ENCODE assay signal across 28 mouse cellular contexts in the genomic region with DNA sequence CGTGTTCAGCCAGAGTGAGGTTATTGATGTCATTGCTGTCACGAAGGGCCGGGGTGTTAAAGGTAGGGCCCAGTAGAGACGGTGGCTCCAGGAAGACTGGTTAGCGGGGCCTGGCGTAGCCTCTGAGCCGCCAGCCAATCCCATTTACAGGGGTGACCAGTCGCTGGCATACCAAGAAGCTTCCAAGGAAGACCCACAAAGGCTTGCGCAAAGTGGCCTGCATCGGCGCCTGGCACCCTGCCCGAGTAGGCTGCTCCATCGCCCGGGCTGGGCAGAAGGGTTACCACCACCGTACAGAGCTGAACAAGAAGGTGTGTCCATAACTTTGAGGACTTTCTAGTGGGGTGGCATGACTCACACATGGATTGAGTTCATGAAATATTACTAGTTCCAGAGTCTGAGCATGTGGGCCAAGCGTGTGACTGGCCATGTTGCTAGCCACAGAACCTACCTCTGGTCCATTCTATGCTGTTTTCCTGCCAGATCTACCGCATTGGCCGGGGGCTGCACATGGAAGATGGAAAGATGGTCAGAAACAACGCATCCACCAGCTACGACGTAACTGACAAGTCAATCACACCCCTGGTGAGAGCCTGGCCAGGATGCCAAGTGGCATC. TPM values are rescaled to one million over a fixed set of nuclear protein-coding genes. Genes with fewer than 3 reads are reported as not detected.
A peak's percentile ranks its signal among the peaks of the same experiment; 100 is the strongest.
DNase-seq lines count a peak whose midpoint lies in the region; ATAC-seq and TF ChIP-seq lines count a peak whose summit lies in the region.
"Had no signal": no experiment of that assay in that cellular context is flagged by ENCODE, and none has a peak within 500 bp of the region (broad histone marks: within the 10 kb centered on the region; RNA-seq: fewer than 3 reads in every experiment).

No protein-coding gene starts in this region.

- no peaks in the 10 kb centered on the region for H3K36me3 ChIP-seq in forebrain, embryonic 15.5 days
- H3K36me3 ChIP-seq in forebrain, embryonic 12.5 days (replicated peaks), result no peaks in the 10 kb centered on the region
- no peaks in the 10 kb centered on the region for H3K36me3 ChIP-seq in lung, postnatal 0 days (ENCODE audit: insufficient read depth, low read length)
- no peaks in the 10 kb centered on the region for H3K36me3 ChIP-seq in E14TG2a.4 (ENCODE audit: insufficient read depth, low read length)
- H3K36me3 ChIP-seq: embryonic facial prominence, embryonic 13.5 days; heart, embryonic 13.5 days; hindbrain, embryonic 12.5 days; midbrain, embryonic 12.5 days had no signal

- TF ChIP-seq CTCF in lung, postnatal 0 days (IDR thresholded peaks at IDR 0.05), result no peak
- TF ChIP-seq CTCF in E14TG2a.4 (conservative IDR thresholded peaks at IDR 0.05; ENCODE audit: low read length), result no peak

- H3K27ac ChIP-seq in forebrain, embryonic 15.5 days (replicated peaks), result no peak overlapping the region
- H3K27ac ChIP-seq in forebrain, embryonic 12.5 days, result no peak overlapping the region
- no peak overlapping the region for H3K27ac ChIP-seq in lung, postnatal 0 days (ENCODE audit: low read length)
- H3K27ac ChIP-seq: embryonic facial prominence, embryonic 13.5 days; hindbrain, embryonic 12.5 days; left cerebral cortex, adult 2 months; midbrain, embryonic 12.5 days had no signal

- H3K4me2 ChIP-seq in forebrain, embryonic 15.5 days (replicated peaks), result no peak overlapping the region
- no peak overlapping the region for H3K4me2 ChIP-seq in forebrain, embryonic 12.5 days
- H3K4me2 ChIP-seq in lung, postnatal 0 days (replicated peaks; ENCODE audit: low read depth, low read length), result no peak overlapping the region
- H3K4me2 ChIP-seq: embryonic facial prominence, embryonic 13.5 days; heart, embryonic 13.5 days; hindbrain, embryonic 12.5 days; midbrain, embryonic 12.5 days had no signal

- 88% methylated on average over 21 of the region's 21 CpGs for WGBS in forebrain, embryonic 15.5 days
- 88% methylated on average over 21 of the region's 21 CpGs for WGBS in forebrain, embryonic 12.5 days
- 84% methylated on average over 21 of the region's 21 CpGs for WGBS in lung, postnatal 0 days

- no peaks in the 10 kb centered on the region for H3K9me3 ChIP-seq in forebrain, embryonic 15.5 days
- no peaks in the 10 kb centered on the region for H3K9me3 ChIP-seq in forebrain, embryonic 12.5 days
- no peaks in the 10 kb centered on the region for H3K9me3 ChIP-seq in lung, postnatal 0 days (ENCODE audit: low read length)
- H3K9me3 ChIP-seq in E14TG2a.4 (ENCODE audit: low read length), result no peaks in the 10 kb centered on the region
- H3K9me3 ChIP-seq: embryonic facial prominence, embryonic 13.5 days; heart, embryonic 13.5 days; hindbrain, embryonic 12.5 days; midbrain, embryonic 12.5 days had no signal

- H3K9ac ChIP-seq in forebrain, embryonic 15.5 days (replicated peaks), result 0 out of 2 replicates have a peak overlapping the region, but pooled peaks have one; percentile 15
- no peak overlapping the region for H3K9ac ChIP-seq in forebrain, embryonic 12.5 days
- H3K9ac ChIP-seq in lung, postnatal 0 days (replicated peaks; ENCODE audit: low read depth), result no peak overlapping the region
- H3K9ac ChIP-seq: embryonic facial prominence, embryonic 13.5 days; hindbrain, embryonic 12.5 days; midbrain, embryonic 12.5 days had no signal

- H3K4me3 ChIP-seq in forebrain, embryonic 15.5 days, result no peak overlapping the region
- no peak overlapping the region for H3K4me3 ChIP-seq in forebrain, embryonic 12.5 days (replicated peaks)
- no peak overlapping the region for H3K4me3 ChIP-seq in lung, postnatal 0 days (ENCODE audit: low read depth, low read length)
- 0 out of 2 replicates have a peak overlapping the region, but pooled peaks have one; percentile 17 for H3K4me3 ChIP-seq in E14TG2a.4 (replicated peaks; ENCODE audit: low read length)
- H3K4me3 ChIP-seq: embryonic facial prominence, embryonic 13.5 days; erythroblast, embryonic 14.5 days; heart, embryonic 13.5 days; hindbrain, embryonic 12.5 days; left cerebral cortex, adult 2 months; midbrain, embryonic 12.5 days had no signal

- no peaks in the 10 kb centered on the region for H3K27me3 ChIP-seq in forebrain, embryonic 15.5 days
- H3K27me3 ChIP-seq in forebrain, embryonic 12.5 days, result peaks cover 9% of the 10 kb centered on the region
- H3K27me3 ChIP-seq in lung, postnatal 0 days (replicated peaks; ENCODE audit: insufficient read depth, low read length), result no peaks in the 10 kb centered on the region
- no peaks in the 10 kb centered on the region for H3K27me3 ChIP-seq in E14TG2a.4 (ENCODE audit: insufficient read depth, low read length)
- H3K27me3 ChIP-seq: CH12.LX; embryonic facial prominence, embryonic 13.5 days; heart, embryonic 13.5 days had no signal

- peak; percentile 24 for DNase-seq in kidney, adult 9 months
- no peak for DNase-seq in kidney, adult 11 months
- peak; percentile 25 for DNase-seq in lung, postnatal 0 days (ENCODE audit: low spot score)
- no peak for DNase-seq in lung, postnatal 25 days (ENCODE audit: low spot score)
- DNase-seq in adrenal gland, adult 8-10 months, result no peak
- DNase-seq: adrenal gland, postnatal 14 days; B cell, adult 2 months; cerebellum, adult 2 months; embryo, embryonic 11 days; lung, adult 2 months; right cerebral cortex, postnatal 14 days; thymus, postnatal 14 days had no signal

- ATAC-seq in forebrain, embryonic 15.5 days (replicated peaks), result no peak
- no peak for ATAC-seq in forebrain, embryonic 12.5 days (ENCODE audit: low FRiP score)
- ATAC-seq in lung, postnatal 0 days, result no peak
- ATAC-seq: intestine, postnatal 0 days had no signal

- peaks cover 17% of the 10 kb centered on the region for H3K4me1 ChIP-seq in forebrain, embryonic 15.5 days
- peaks cover 17% of the 10 kb centered on the region for H3K4me1 ChIP-seq in forebrain, embryonic 12.5 days
- H3K4me1 ChIP-seq in lung, postnatal 0 days (ENCODE audit: insufficient read depth, low read depth, low read length), result peaks cover 7% of the 10 kb centered on the region; the same call in 1 of the 2 replicates
- H3K4me1 ChIP-seq in E14TG2a.4 (replicated peaks; ENCODE audit: low read depth, low read length), result peaks cover 68% of the 10 kb centered on the region

- TF ChIP-seq EP300 in lung, postnatal 0 days (IDR thresholded peaks at IDR 0.05), result no peak

RNA-seq across cellular contexts. Expression of gene Msrb1, which starts 2.9 kb away (rescaled TPM):
- polyA plus RNA-seq in forebrain, embryonic 15.5 days (2015; fragmentation: Nextera tagmentation; extraction: Ambion mirVana), result 20.5 and 22.5 TPM in 2 replicates
- polyA plus RNA-seq in forebrain, embryonic 12.5 days (2016; fragmentation: Nextera tagmentation; extraction: Ambion mirVana), result 18.8 and 19.5 TPM in 2 replicates
- 59.8 and 61.0 TPM in 2 replicates for polyA plus RNA-seq in lung, postnatal 0 days (2015; fragmentation: Nextera tagmentation; extraction: Ambion mirVana)
- 10 to 100 TPM; 87.3 to 91.3 (median 89.0) TPM for total RNA-seq in adrenal gland, adult 8-10 months (2022)

RNA-seq across cellular contexts. Expression of gene Rpl3l, which starts 5.9 kb away (rescaled TPM):
- not detected in 2 replicates for polyA plus RNA-seq in forebrain, embryonic 15.5 days (2015; fragmentation: Nextera tagmentation; extraction: Ambion mirVana)
- not detected in 2 replicates for polyA plus RNA-seq in forebrain, embryonic 12.5 days (2016; fragmentation: Nextera tagmentation; extraction: Ambion mirVana)
- 0.19 and 0.31 TPM in 2 replicates for polyA plus RNA-seq in lung, postnatal 0 days (2015; fragmentation: Nextera tagmentation; extraction: Ambion mirVana)
- under 1 TPM in 1 of 4 experiments, not detected in 3; 0.49 TPM for total RNA-seq in adrenal gland, adult 8-10 months (2022)
- total RNA-seq: adrenal gland, postnatal 14 days; CH12.LX had no signal
- polyA plus RNA-seq: embryonic facial prominence, embryonic 13.5 days; erythroblast, embryonic 14.5 days; hindbrain, embryonic 12.5 days; intestine, postnatal 0 days; liver, adult 2 months; midbrain, embryonic 12.5 days; neural tube, embryonic 11.5 days had no signal

RNA-seq across cellular contexts. Expression of gene Ndufb10, which starts 9.3 kb away (rescaled TPM):
- polyA plus RNA-seq in forebrain, embryonic 15.5 days (2015; fragmentation: Nextera tagmentation; extraction: Ambion mirVana), result 249 and 261 TPM in 2 replicates
- polyA plus RNA-seq in forebrain, embryonic 12.5 days (2016; fragmentation: Nextera tagmentation; extraction: Ambion mirVana), result 195 and 201 TPM in 2 replicates
- 205 and 206 TPM in 2 replicates for polyA plus RNA-seq in lung, postnatal 0 days (2015; fragmentation: Nextera tagmentation; extraction: Ambion mirVana)
- 100 to 1,000 TPM; 199 to 268 (median 237) TPM for total RNA-seq in adrenal gland, adult 8-10 months (2022)

RNA-seq across cellular contexts. Expression of gene Rps2, which starts 15.6 kb away (rescaled TPM):
- polyA plus RNA-seq in forebrain, embryonic 15.5 days (2015; fragmentation: Nextera tagmentation; extraction: Ambion mirVana), result 816 and 846 TPM in 2 replicates
- polyA plus RNA-seq in forebrain, embryonic 12.5 days (2016; fragmentation: Nextera tagmentation; extraction: Ambion mirVana), result 946 and 1,025 TPM in 2 replicates
- 755 and 834 TPM in 2 replicates for polyA plus RNA-seq in lung, postnatal 0 days (2015; fragmentation: Nextera tagmentation; extraction: Ambion mirVana)
- total RNA-seq in adrenal gland, adult 8-10 months (2022), result 100 to 1,000 TPM; 571 to 651 (median 615) TPM

RNA-seq across cellular contexts. Expression of gene Rnf151, which starts 15.7 kb away (rescaled TPM):
- polyA plus RNA-seq in forebrain, embryonic 15.5 days (2015; fragmentation: Nextera tagmentation; extraction: Ambion mirVana), result not detected in 2 replicates
- polyA plus RNA-seq in forebrain, embryonic 12.5 days (2016; fragmentation: Nextera tagmentation; extraction: Ambion mirVana), result 0.29 TPM in 1 of 2 replicates, not detected in the other
- not detected in 2 replicates for polyA plus RNA-seq in lung, postnatal 0 days (2015; fragmentation: Nextera tagmentation; extraction: Ambion mirVana)
- not detected for total RNA-seq in adrenal gland, adult 8-10 months (2022)
- total RNA-seq: adrenal gland, postnatal 14 days; heart, postnatal 25 days; layer of hippocampus, postnatal 10 days; left cerebral cortex, postnatal 36 days; liver, adult 2 months had no signal
- polyA plus RNA-seq: heart, embryonic 13.5 days; intestine, postnatal 0 days; liver, adult 2 months had no signal

Comparison
In these comparisons a context has a peak if more than half of its experiments do, and no peak if none do; other contexts are left out.
1. DNase-seq: peak in kidney, adult 9 months (single experiment) and lung, postnatal 0 days (single experiment); none in kidney, adult 11 months (single experiment), lung, postnatal 25 days (single experiment) and adrenal gland, adult 8-10 months (single experiment).